Mouse (Mus musculus) heart, embryonic 15.5 days (tissue): ENCODE measurements around the gene Htr1d. TPM values are rescaled to one million over a fixed set of nuclear protein-coding genes. Genes with fewer than 3 reads are reported as not detected.

ENCODE experiments used
- ATAC-seq: fragments of 200-750 bp; cut with Nextera tagmentation; replicated peaks from 2 replicates; pipeline ENCODE4 v1.8.0; 2017; ENCODE audit warnings: low read depth, moderate TSS enrichment; ENCODE audit not compliant: insufficient number of reproducible peaks, insufficient read depth, low FRiP score
- H3K27ac ChIP-seq: fragments of 300-500 bp; sonication (generic); 2 replicates; pipeline ENCODE4 v1.5.1; 2015; ENCODE audit warnings: mild to moderate bottlenecking, inconsistent platforms
- H3K27me3 ChIP-seq: fragments of 300-500 bp; sonication (generic); 2 replicates; pipeline ENCODE4 v1.6.1; 2015; ENCODE audit warnings: inconsistent platforms
- H3K36me3 ChIP-seq: fragments of 300-500 bp; sonication (generic); 2 replicates; pipeline ENCODE4 v1.6.1; 2015; ENCODE audit warnings: mild to moderate bottlenecking, inconsistent platforms
- H3K4me1 ChIP-seq: fragments of 300-500 bp; sonication (generic); replicated peaks from 2 replicates; pipeline ENCODE4 v1.6.1; 2015; ENCODE audit warnings: inconsistent platforms
- H3K4me2 ChIP-seq: fragments of 300-500 bp; sonication (generic); 2 replicates; pipeline ENCODE4 v1.6.1; 2015; ENCODE audit warnings: inconsistent platforms, mild to moderate bottlenecking, moderate library complexity
- H3K4me3 ChIP-seq: fragments of 300-500 bp; sonication (generic); 2 replicates; pipeline ENCODE4 v1.5.1; 2015; ENCODE audit warnings: mild to moderate bottlenecking, inconsistent platforms
- H3K9ac ChIP-seq: fragments of 300-500 bp; sonication (generic); 2 replicates; pipeline ENCODE4 v1.6.1; 2015; ENCODE audit warnings: mild to moderate bottlenecking, inconsistent platforms
- H3K9me3 ChIP-seq: fragments of 300-500 bp; sonication (generic); replicated peaks from 2 replicates; pipeline ENCODE4 v1.6.1; 2016; ENCODE audit warnings: inconsistent platforms
- WGBS: fragments of 180-500 bp; shearing (Covaris S2); methylation state at CpG from one replicate; pipeline ENCODE4 v1.1.7; 2015; ENCODE audit warnings: mixed read lengths; 5-methylcytosine and 5-hydroxymethylcytosine counted together
- polyA plus RNA-seq: library from polyadenylated mRNA; unstranded; fragments of >200 nt; fragmentation: Nextera tagmentation; extraction: Ambion mirVana; gene quantifications from 2 replicates; pipeline ENCODE4 v1.2.1, GENCODE M21; 2015

The Htr1d gene
- polyA plus RNA-seq, 1 experiment from 2014 or later: 0.37 TPM

DNA sequence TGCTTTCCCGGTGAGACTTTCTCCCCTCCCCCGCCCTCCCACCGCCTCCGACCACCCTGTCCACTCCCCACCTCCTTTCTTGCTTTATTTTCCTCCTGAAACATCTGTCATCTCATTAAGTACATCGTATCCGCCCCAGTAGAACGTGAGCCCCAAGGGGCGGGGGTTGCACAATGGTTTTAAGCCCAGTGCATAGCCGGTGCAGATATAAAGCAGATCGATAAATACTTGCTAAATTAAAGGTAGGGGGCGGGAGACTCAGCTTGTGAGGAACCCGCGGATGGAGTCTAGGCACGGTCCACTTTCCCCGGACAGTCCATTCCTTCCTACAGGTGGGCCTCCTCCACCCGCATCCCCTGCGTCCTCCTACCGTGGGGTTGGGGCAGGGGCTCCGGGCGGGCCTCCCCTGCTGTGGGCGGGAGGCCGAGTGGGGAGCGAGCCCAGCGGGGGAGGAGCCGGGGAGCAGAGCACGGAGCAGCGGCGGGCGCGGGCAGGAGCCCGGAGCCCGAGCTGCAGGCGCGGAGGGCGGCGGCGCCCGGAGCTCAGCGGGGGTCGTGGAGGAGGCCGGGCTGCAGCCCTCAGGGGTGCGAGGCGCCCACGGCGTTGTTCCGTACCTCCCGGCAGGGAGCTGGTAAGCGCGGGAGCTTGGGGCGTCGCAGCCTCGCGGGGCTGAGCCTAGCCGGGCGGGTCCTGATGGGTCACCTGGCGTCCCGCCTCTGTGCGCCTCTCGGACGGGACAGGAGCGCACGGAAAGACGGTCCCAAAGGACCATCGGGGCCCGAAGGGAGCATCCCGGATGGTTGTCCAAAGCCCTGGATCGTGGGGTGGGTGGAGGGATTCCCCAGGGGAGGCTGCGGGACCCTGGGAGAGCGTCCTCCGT is 1.0 kb downstream of the Htr1d start:
- Histone ChIP-seq H3K36me3 (no peaks in the 10 kb centered on the region), H3K27me3 (peaks cover 47% of the 10 kb centered on the region), H3K4me1 (peaks cover 13% of the 10 kb centered on the region), H3K4me3 (peak overlapping the region; percentile 52), H3K4me2 (peak overlapping the region; percentile 90), H3K9me3 (no peaks in the 10 kb centered on the region), H3K9ac (peak overlapping the region; percentile 38), H3K27ac (no peak overlapping the region)
- peak; percentile 42 for ATAC-seq
- under 1% methylated on average over 70 of the region's 70 CpGs for WGBS

DNA sequence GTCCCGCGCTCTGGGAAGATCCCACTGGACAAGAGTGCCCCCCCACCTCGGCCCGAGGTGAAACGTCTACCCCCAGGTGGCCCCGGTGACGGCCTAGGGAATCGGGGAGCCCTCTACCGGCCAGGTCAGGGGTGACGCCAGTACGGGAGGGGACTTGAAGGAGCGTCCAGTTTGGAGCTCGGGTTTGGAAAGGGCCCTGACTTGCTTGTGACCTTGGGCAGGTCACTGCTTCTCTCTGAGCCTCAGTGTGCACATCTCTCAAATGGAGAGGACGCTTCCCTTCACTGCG is 1.6 kb downstream of the Htr1d start:
- peaks cover 47% of the 10 kb centered on the region for H3K27me3 ChIP-seq

DNA sequence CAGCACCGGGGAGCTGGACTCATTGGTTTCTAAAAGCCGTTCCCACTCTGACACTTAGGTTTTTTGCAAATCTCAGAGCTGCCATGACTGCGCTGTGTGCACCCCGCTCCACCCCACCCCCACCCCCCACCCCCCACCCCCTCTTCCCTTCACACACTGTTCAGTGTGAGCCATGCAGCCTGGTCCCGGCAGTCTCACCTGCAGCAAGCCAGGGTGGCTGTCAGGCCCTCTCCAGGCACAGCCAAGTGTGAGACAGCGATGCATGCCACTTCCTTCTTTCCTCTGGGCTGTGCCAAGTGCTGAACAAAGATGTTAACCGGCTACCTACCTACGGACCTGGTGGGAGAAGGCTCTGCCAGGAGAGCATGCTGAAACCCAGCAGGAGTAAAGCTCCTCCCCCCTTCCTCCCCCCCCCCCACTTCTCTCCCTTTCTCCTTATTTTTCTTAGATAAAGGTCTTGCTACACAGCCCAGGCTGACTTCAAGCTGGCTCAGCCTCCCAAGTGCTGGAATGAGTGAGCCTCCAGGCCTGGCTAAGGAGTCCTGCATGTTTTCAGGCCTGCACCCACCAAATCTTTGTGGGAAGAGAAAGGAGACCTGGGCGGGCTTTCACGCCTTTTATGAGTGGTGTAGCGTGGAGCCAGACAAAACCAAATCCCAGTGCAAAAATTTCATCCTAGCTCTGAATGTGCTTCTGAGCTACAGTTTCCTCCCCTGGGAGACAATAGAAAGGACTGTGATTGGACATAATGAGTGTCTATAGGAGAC is 7.5 kb downstream of the Htr1d start:
- no peak; the same call in 1 of the 2 replicates for ATAC-seq

More for the DNA sequence above, 1.6 kb downstream of the Htr1d start:
- peak overlapping the region; percentile 90 for H3K4me2 ChIP-seq
- peaks cover 13% of the 10 kb centered on the region for H3K4me1 ChIP-seq
- no peaks in the 10 kb centered on the region for H3K36me3 ChIP-seq
- no peaks in the 10 kb centered on the region for H3K9me3 ChIP-seq
- H3K4me3 ChIP-seq: peak overlapping the region; percentile 52
- H3K27ac ChIP-seq: no peak overlapping the region
- peak overlapping the region; percentile 38 for H3K9ac ChIP-seq
- ATAC-seq: no peak
- WGBS: 3% methylated on average over 15 of the region's 15 CpGs

DNA sequence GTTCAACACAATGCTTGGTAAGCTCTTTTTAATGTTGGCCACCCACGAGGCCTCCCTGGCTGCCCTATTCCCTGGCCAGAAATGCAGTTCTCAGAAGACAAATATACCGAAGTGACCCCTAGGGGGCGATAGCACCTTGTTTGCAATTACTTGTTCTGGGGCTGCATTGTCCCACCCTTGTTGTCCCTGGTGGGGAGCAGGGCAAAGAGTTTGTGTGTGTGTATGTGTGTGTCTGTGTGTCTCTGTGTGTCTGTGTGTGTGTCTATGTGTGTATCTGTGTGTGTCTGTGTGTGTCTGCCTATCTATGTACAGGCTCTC is 8.0 kb downstream of the Htr1d start:
- H3K36me3 ChIP-seq: no peaks in the 10 kb centered on the region
- no peaks in the 10 kb centered on the region for H3K9me3 ChIP-seq
- no peak for ATAC-seq
- H3K4me3 ChIP-seq: no peak overlapping the region
- 5% methylated on average over 3 of the region's 3 CpGs for WGBS
- no peak overlapping the region for H3K9ac ChIP-seq
- 0 out of 2 replicates have a peak overlapping the region, but pooled peaks have one; percentile 45 for H3K27ac ChIP-seq
- H3K4me1 ChIP-seq: 0 out of 2 replicates have a peak, but pooled peaks cover 7% of the 10 kb centered on the region
- H3K4me2 ChIP-seq: no peak overlapping the region
- peaks cover 13% of the 10 kb centered on the region; the same call in 1 of the 2 replicates for H3K27me3 ChIP-seq

More for the DNA sequence above, 7.5 kb downstream of the Htr1d start:
- Histone ChIP-seq H3K9ac (no peak overlapping the region), H3K4me1 (0 out of 2 replicates have a peak, but pooled peaks cover 7% of the 10 kb centered on the region), H3K4me2 (peak overlapping the region; percentile 6; the same call in 1 of the 2 replicates), H3K4me3 (no peak overlapping the region), H3K27ac (0 out of 2 replicates have a peak overlapping the region, but pooled peaks have one; percentile 45), H3K9me3 (no peaks in the 10 kb centered on the region), H3K27me3 (peaks cover 13% of the 10 kb centered on the region; the same call in 1 of the 2 replicates), H3K36me3 (no peaks in the 10 kb centered on the region)
- WGBS: 33% methylated on average over 11 of the region's 11 CpGs

DNA sequence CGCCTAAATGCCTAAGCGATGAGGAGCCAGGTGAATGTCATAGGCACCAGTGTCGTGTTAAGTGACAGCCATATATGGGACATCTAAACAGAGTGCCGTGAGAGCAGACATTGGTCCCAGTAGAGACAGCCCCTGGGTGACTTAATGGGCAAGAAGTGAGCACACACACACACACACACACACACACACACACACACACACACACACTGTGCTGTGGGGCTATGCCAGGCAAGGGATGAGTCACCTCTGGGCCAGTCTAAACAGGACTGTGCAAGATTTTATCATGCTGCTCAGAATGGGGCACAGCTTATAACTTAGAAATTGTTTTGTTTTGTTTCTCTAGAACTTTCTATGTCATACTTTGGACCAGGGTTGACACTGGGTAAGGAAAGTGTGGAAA is 10.7 kb downstream of the Htr1d start:
- Histone ChIP-seq H3K27ac (no peak overlapping the region), H3K4me2 (no peak overlapping the region), H3K9me3 (no peaks in the 10 kb centered on the region), H3K9ac (no peak overlapping the region), H3K4me3 (no peak overlapping the region), H3K27me3 (peaks cover 9% of the 10 kb centered on the region; the same call in 1 of the 2 replicates), H3K36me3 (no peaks in the 10 kb centered on the region), H3K4me1 (0 out of 2 replicates have a peak, but pooled peaks cover 7% of the 10 kb centered on the region)
- 67% methylated on average over 4 of the region's 4 CpGs for WGBS
- ATAC-seq: no peak

DNA sequence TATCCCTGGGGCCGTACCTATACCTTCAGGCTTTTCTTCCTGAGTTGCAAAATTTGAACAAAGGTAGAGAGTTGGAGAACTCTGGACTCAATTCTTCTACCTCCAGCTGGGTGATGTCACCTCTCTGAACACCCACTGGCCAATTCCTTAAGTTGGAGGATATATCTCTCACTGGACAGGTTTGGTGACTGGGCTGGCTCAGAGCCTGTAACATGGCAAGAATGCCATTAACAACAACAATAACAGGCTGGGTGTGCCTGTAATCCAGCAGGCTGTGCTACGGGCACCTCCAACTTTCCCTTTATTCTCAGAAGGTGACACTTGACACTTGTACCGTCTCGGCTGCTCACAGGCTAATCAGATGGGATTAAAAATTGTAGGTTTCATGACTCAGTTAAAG is 15.8 kb downstream of the Htr1d start:
- Histone ChIP-seq H3K27ac (no peak overlapping the region), H3K9me3 (no peaks in the 10 kb centered on the region), H3K4me2 (no peak overlapping the region), H3K4me1 (no peaks in the 10 kb centered on the region; the same call in 1 of the 2 replicates), H3K9ac (no peak overlapping the region), H3K27me3 (no peaks in the 10 kb centered on the region), H3K4me3 (no peak overlapping the region), H3K36me3 (no peaks in the 10 kb centered on the region)
- 70% methylated on average over 4 of the region's 4 CpGs for WGBS
- no peak for ATAC-seq

DNA sequence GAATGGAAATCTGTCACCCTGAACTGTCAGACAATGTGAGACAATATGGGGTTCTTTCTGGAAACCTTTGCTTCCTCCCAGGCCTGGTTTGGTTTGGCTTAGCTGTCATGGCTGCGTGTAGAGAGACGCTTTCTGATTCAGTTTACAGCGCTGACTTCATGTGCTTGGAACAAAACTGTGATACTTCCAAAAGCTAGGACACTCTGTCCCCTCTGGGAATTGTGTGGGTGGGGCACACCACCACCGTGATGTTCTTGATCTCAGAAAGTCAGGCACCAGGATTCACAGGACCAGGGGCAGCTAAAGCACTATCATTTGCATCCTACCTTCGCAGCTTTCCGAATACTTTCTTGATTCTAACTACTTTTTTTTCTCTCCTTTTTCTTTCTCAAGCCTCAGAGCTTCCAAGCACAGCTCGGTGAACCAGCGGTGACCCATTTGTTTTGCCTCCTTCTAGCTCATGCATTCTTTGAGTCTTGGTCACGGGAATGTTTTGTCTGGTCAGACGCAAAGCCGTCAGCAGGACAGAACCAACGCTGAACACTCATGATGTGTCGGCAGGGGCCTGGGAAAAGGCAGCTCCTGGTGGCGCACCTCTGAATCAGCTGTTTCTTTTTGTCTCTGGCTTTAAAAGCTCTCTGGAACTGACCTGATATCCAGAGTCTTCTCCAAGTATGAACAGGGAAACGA is 18.2 kb downstream of the Htr1d start:
- Histone ChIP-seq H3K4me1 (no peaks in the 10 kb centered on the region; the same call in 1 of the 2 replicates), H3K36me3 (no peaks in the 10 kb centered on the region), H3K9ac (no peak overlapping the region), H3K27me3 (no peaks in the 10 kb centered on the region), H3K9me3 (no peaks in the 10 kb centered on the region), H3K4me3 (no peak overlapping the region), H3K27ac (no peak overlapping the region), H3K4me2 (no peak overlapping the region)
- no peak for ATAC-seq
- 44% methylated on average over 15 of the region's 15 CpGs for WGBS

DNA sequence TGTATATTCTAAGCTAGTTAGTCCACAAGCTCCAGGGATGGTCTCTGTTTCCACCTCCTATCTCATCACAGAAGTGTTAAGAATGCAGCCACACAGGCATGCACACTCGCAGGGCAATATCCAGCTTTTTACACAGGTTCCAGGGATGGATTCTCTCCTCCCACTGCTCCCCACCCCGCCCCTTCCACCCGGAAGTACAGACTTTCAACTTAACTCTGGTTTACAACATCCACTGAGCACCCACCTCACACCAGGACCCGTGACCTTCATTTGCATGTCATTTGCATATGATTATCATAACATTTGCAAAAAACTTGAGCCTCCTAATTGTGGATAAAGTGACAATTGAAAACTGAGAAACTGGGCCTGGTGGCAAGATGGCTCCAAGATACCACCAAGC is 21.2 kb downstream of the Htr1d start:
- Histone ChIP-seq H3K27me3 (no peaks in the 10 kb centered on the region), H3K9me3 (no peaks in the 10 kb centered on the region), H3K4me3 (no peak overlapping the region), H3K27ac (no peak overlapping the region), H3K9ac (no peak overlapping the region), H3K4me2 (no peak overlapping the region), H3K36me3 (no peaks in the 10 kb centered on the region), H3K4me1 (no peaks in the 10 kb centered on the region; the same call in 1 of the 2 replicates)
- ATAC-seq: no peak
- 67% methylated on average over 4 of the region's 4 CpGs for WGBS

DNA sequence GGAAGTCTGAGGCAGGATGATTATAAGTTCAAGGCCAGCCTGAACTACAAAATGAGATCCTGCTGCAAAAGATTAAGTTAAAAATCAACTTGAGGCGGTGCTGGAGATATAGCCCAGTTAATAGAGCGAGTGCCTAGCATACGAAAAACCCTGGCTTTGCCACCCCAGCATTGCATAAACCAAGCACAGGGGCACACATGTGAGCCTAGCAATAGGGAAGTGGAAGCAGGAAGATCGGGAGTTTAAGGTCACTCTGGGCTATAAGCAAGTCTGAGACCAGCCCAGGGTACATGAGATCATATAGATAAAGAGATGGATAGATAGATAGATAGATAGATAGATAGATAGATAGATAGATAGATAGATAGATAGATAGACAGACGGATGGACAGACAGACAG is 26.5 kb downstream of the Htr1d start:
- 0 out of 2 replicates have a peak, but pooled peaks cover 2% of the 10 kb centered on the region for H3K27me3 ChIP-seq
- H3K4me3 ChIP-seq: no peak overlapping the region
- WGBS: 79% methylated on average over 5 of the region's 5 CpGs
- no peak overlapping the region for H3K27ac ChIP-seq
- no peak overlapping the region for H3K9ac ChIP-seq
- H3K4me1 ChIP-seq: peaks cover 10% of the 10 kb centered on the region
- no peaks in the 10 kb centered on the region for H3K36me3 ChIP-seq
- no peak for ATAC-seq
- H3K9me3 ChIP-seq: no peaks in the 10 kb centered on the region
- no peak overlapping the region for H3K4me2 ChIP-seq

DNA sequence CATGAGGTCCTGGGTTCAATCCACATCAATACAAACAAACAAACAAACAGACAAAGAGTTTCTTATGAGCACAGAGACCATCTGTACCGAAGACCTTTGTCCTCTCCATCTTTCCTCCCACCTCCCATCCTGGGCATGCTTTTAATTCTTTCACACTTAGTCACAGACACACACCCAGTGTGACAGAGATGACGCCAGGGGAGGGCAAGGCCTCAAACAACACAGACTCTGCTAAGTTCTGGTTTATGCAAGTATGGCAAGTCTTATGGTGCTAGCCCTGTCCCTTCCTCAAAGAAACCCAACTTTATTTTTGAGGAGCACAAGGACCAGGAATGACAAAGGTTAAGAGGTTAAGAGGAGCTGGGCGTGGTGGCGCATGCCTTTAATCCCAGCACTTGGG is 26.9 kb downstream of the Htr1d start:
- Histone ChIP-seq H3K27ac (no peak overlapping the region), H3K27me3 (0 out of 2 replicates have a peak, but pooled peaks cover 2% of the 10 kb centered on the region), H3K36me3 (no peaks in the 10 kb centered on the region), H3K4me2 (no peak overlapping the region), H3K4me3 (no peak overlapping the region), H3K4me1 (peaks cover 15% of the 10 kb centered on the region), H3K9ac (no peak overlapping the region), H3K9me3 (no peaks in the 10 kb centered on the region)
- WGBS: 63% methylated on average over 4 of the region's 4 CpGs
- no peak for ATAC-seq

DNA sequence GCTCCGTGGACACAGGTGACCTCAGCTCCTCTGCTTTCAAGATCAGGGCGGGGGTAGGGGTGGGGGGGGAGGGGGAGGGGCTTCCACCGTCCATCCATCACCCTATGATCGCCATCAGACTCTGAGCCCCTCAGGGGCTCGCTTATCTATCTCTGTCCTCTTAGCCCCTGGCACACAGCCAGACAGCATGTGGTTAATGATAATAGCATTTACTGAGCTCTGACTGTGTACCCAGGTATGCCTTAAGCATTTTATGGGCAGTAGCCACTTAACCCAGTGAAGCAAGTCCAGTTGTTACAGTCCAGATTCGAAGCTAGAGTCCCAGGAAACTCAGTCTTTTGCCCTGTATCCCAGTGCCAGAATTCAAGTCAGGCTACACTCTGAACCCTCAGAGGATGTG is 28.2 kb downstream of the Htr1d start:
- Histone ChIP-seq H3K9ac (no peak overlapping the region), H3K27me3 (peaks cover 2% of the 10 kb centered on the region; the same call in 1 of the 2 replicates), H3K36me3 (no peaks in the 10 kb centered on the region), H3K4me3 (no peak overlapping the region), H3K4me2 (no peak overlapping the region), H3K4me1 (peaks cover 15% of the 10 kb centered on the region), H3K27ac (no peak overlapping the region), H3K9me3 (no peaks in the 10 kb centered on the region)
- WGBS: 5% methylated on average over 5 of the region's 6 CpGs
- ATAC-seq: peak; percentile 22; the same call in 1 of the 2 replicates
